Mouse (Mus musculus): Measurements from ENCODE around the gene Wdr44. TPM values are rescaled to one million over a fixed set of nuclear protein-coding genes. Genes with fewer than 3 reads are reported as not detected.

Wdr44 gene
- polyA plus RNA-seq, 1 experiment from 2014 or later: 11.3 TPM

- no peaks in the 10 kb centered on the region for H3K4me1 ChIP-seq (ENCODE audit: control insufficient read depth, insufficient read depth, low read length)
- WGBS: 29% methylated on average over 27 of the region's 28 CpGs
- ATAC-seq (no peak; the same call in 1 of the 2 replicates), DNase-seq (ENCODE audit: low spot score) (no peak)
- H3K4me2 ChIP-seq (ENCODE audit: low read length): peak overlapping the region; percentile 52
- H3K27me3 ChIP-seq (replicated peaks; ENCODE audit: control insufficient read depth, insufficient read depth, low read length): no peaks in the 10 kb centered on the region
- H3K9me3 ChIP-seq (replicated peaks; ENCODE audit: control insufficient read depth, low read length): no peaks in the 10 kb centered on the region
- no peaks in the 10 kb centered on the region for H3K36me3 ChIP-seq (ENCODE audit: control insufficient read depth, insufficient read depth, low read length)
- peak overlapping the region; percentile 77; the same call in 1 of the 2 replicates for H3K27ac ChIP-seq (ENCODE audit: low read depth, low read length)
- peak overlapping the region; percentile 71 for H3K9ac ChIP-seq (ENCODE audit: low read length)
- H3K4me3 ChIP-seq (ENCODE audit: low read depth, low read length): peak overlapping the region; percentile 51
Observed at GRCm38 (mm10) chrX:23693443-23694400, 871 bp downstream of the Wdr44 start.

GRCm38 (mm10) chrX:23694588-23694987 lies 1.7 kb downstream of the Wdr44 start:
- Histone ChIP-seq H3K4me2 (ENCODE audit: low read length) (no peak overlapping the region; the same call in 1 of the 2 replicates), H3K9me3 (replicated peaks; ENCODE audit: control insufficient read depth, low read length) (no peaks in the 10 kb centered on the region), H3K9ac (ENCODE audit: low read length) (no peak overlapping the region), H3K4me1 (ENCODE audit: control insufficient read depth, insufficient read depth, low read length) (no peaks in the 10 kb centered on the region), H3K27ac (ENCODE audit: low read depth, low read length) (no peak overlapping the region), H3K4me3 (ENCODE audit: low read depth, low read length) (peak overlapping the region; percentile 51; the same call in 1 of the 2 replicates), H3K36me3 (ENCODE audit: control insufficient read depth, insufficient read depth, low read length) (no peaks in the 10 kb centered on the region), H3K27me3 (replicated peaks; ENCODE audit: control insufficient read depth, insufficient read depth, low read length) (no peaks in the 10 kb centered on the region)
- DNase-seq (ENCODE audit: low spot score) (no peak), ATAC-seq (no peak)
- WGBS: 79% methylated on average over 3 of the region's 3 CpGs

- no peak for ATAC-seq
Observed at GRCm38 (mm10) chrX:23695109-23695508, 2.3 kb downstream of the Wdr44 start.

GRCm38 (mm10) chrX:23697346-23697745 lies 4.5 kb downstream of the Wdr44 start:
- Histone ChIP-seq H3K36me3 (ENCODE audit: control insufficient read depth, insufficient read depth, low read length) (no peaks in the 10 kb centered on the region), H3K9me3 (replicated peaks; ENCODE audit: control insufficient read depth, low read length) (no peaks in the 10 kb centered on the region), H3K4me3 (ENCODE audit: low read depth, low read length) (no peak overlapping the region), H3K27ac (ENCODE audit: low read depth, low read length) (no peak overlapping the region), H3K4me2 (ENCODE audit: low read length) (no peak overlapping the region), H3K4me1 (ENCODE audit: control insufficient read depth, insufficient read depth, low read length) (no peaks in the 10 kb centered on the region), H3K27me3 (replicated peaks; ENCODE audit: control insufficient read depth, insufficient read depth, low read length) (no peaks in the 10 kb centered on the region), H3K9ac (ENCODE audit: low read length) (no peak overlapping the region)
- 83% methylated on average over 2 of the region's 2 CpGs for WGBS
- ATAC-seq (no peak), DNase-seq (ENCODE audit: low spot score) (no peak)

More at GRCm38 (mm10) chrX:23695109-23695508, 2.3 kb downstream of the Wdr44 start:
- Histone ChIP-seq H3K9ac (ENCODE audit: low read length) (no peak overlapping the region), H3K4me3 (ENCODE audit: low read depth, low read length) (no peak overlapping the region), H3K27ac (ENCODE audit: low read depth, low read length) (no peak overlapping the region), H3K4me2 (ENCODE audit: low read length) (no peak overlapping the region), H3K36me3 (ENCODE audit: control insufficient read depth, insufficient read depth, low read length) (no peaks in the 10 kb centered on the region), H3K4me1 (ENCODE audit: control insufficient read depth, insufficient read depth, low read length) (no peaks in the 10 kb centered on the region), H3K27me3 (replicated peaks; ENCODE audit: control insufficient read depth, insufficient read depth, low read length) (no peaks in the 10 kb centered on the region), H3K9me3 (replicated peaks; ENCODE audit: control insufficient read depth, low read length) (no peaks in the 10 kb centered on the region)
- DNase-seq (ENCODE audit: low spot score): no peak

- no peaks in the 10 kb centered on the region for H3K4me1 ChIP-seq (ENCODE audit: control insufficient read depth, insufficient read depth, low read length)
- 100% methylated on average over 1 of the region's 1 CpGs for WGBS
- ATAC-seq: no peak
- H3K4me3 ChIP-seq (ENCODE audit: low read depth, low read length): no peak overlapping the region
- no peak for DNase-seq (ENCODE audit: low spot score)
- H3K36me3 ChIP-seq (ENCODE audit: control insufficient read depth, insufficient read depth, low read length): no peaks in the 10 kb centered on the region
- H3K4me2 ChIP-seq (ENCODE audit: low read length): no peak overlapping the region
- no peak overlapping the region for H3K27ac ChIP-seq (ENCODE audit: low read depth, low read length)
- H3K27me3 ChIP-seq (replicated peaks; ENCODE audit: control insufficient read depth, insufficient read depth, low read length): no peaks in the 10 kb centered on the region
- no peak overlapping the region for H3K9ac ChIP-seq (ENCODE audit: low read length)
- no peaks in the 10 kb centered on the region for H3K9me3 ChIP-seq (replicated peaks; ENCODE audit: control insufficient read depth, low read length)
Observed at GRCm38 (mm10) chrX:23699023-23699422, 6.2 kb downstream of the Wdr44 start.

- 63% methylated on average over 1 of the region's 1 CpGs for WGBS
- Histone ChIP-seq H3K9ac (ENCODE audit: low read length) (no peak overlapping the region), H3K36me3 (ENCODE audit: control insufficient read depth, insufficient read depth, low read length) (no peaks in the 10 kb centered on the region), H3K9me3 (replicated peaks; ENCODE audit: control insufficient read depth, low read length) (no peaks in the 10 kb centered on the region), H3K4me1 (ENCODE audit: control insufficient read depth, insufficient read depth, low read length) (no peaks in the 10 kb centered on the region), H3K27me3 (replicated peaks; ENCODE audit: control insufficient read depth, insufficient read depth, low read length) (no peaks in the 10 kb centered on the region), H3K4me3 (ENCODE audit: low read depth, low read length) (no peak overlapping the region), H3K4me2 (ENCODE audit: low read length) (no peak overlapping the region), H3K27ac (ENCODE audit: low read depth, low read length) (no peak overlapping the region)
- ATAC-seq: no peak
- DNase-seq (ENCODE audit: low spot score): no peak
Observed at GRCm38 (mm10) chrX:23717247-23717646, 24.4 kb downstream of the Wdr44 start.

- no peaks in the 10 kb centered on the region for H3K9me3 ChIP-seq (replicated peaks; ENCODE audit: control insufficient read depth, low read length)
- no peak for DNase-seq (ENCODE audit: low spot score)
- H3K36me3 ChIP-seq (ENCODE audit: control insufficient read depth, insufficient read depth, low read length): no peaks in the 10 kb centered on the region
- H3K9ac ChIP-seq (ENCODE audit: low read length): no peak overlapping the region
- 65% methylated on average over 1 of the region's 1 CpGs for WGBS
- H3K27ac ChIP-seq (ENCODE audit: low read depth, low read length): no peak overlapping the region
- no peak for ATAC-seq
- H3K4me2 ChIP-seq (ENCODE audit: low read length): no peak overlapping the region
- no peaks in the 10 kb centered on the region for H3K4me1 ChIP-seq (ENCODE audit: control insufficient read depth, insufficient read depth, low read length)
- H3K4me3 ChIP-seq (ENCODE audit: low read depth, low read length): no peak overlapping the region
- no peaks in the 10 kb centered on the region for H3K27me3 ChIP-seq (replicated peaks; ENCODE audit: control insufficient read depth, insufficient read depth, low read length)
Observed at GRCm38 (mm10) chrX:23727463-23727862, 34.6 kb downstream of the Wdr44 start.

- Histone ChIP-seq H3K9me3 (replicated peaks; ENCODE audit: control insufficient read depth, low read length) (no peaks in the 10 kb centered on the region), H3K27ac (ENCODE audit: low read depth, low read length) (no peak overlapping the region), H3K9ac (ENCODE audit: low read length) (no peak overlapping the region), H3K4me1 (ENCODE audit: control insufficient read depth, insufficient read depth, low read length) (no peaks in the 10 kb centered on the region), H3K27me3 (replicated peaks; ENCODE audit: control insufficient read depth, insufficient read depth, low read length) (no peaks in the 10 kb centered on the region), H3K4me3 (ENCODE audit: low read depth, low read length) (no peak overlapping the region), H3K36me3 (ENCODE audit: control insufficient read depth, insufficient read depth, low read length) (no peaks in the 10 kb centered on the region), H3K4me2 (ENCODE audit: low read length) (no peak overlapping the region)
- ATAC-seq: no peak
- 71% methylated on average over 1 of the region's 1 CpGs for WGBS
- DNase-seq (ENCODE audit: low spot score): no peak
Observed at GRCm38 (mm10) chrX:23754671-23755070, 61.8 kb downstream of the Wdr44 start.

- WGBS: 71% methylated on average over 1 of the region's 1 CpGs
- no peak overlapping the region for H3K4me3 ChIP-seq (ENCODE audit: low read depth, low read length)
- H3K9ac ChIP-seq (ENCODE audit: low read length): no peak overlapping the region
- no peak overlapping the region for H3K4me2 ChIP-seq (ENCODE audit: low read length)
- H3K27me3 ChIP-seq (replicated peaks; ENCODE audit: control insufficient read depth, insufficient read depth, low read length): no peaks in the 10 kb centered on the region
- DNase-seq (ENCODE audit: low spot score) (no peak), ATAC-seq (no peak)
- H3K9me3 ChIP-seq (replicated peaks; ENCODE audit: control insufficient read depth, low read length): no peaks in the 10 kb centered on the region
- no peaks in the 10 kb centered on the region for H3K36me3 ChIP-seq (ENCODE audit: control insufficient read depth, insufficient read depth, low read length)
- no peaks in the 10 kb centered on the region for H3K4me1 ChIP-seq (ENCODE audit: control insufficient read depth, insufficient read depth, low read length)
- H3K27ac ChIP-seq (ENCODE audit: low read depth, low read length): no peak overlapping the region
Observed at GRCm38 (mm10) chrX:23767849-23768248, 75.0 kb downstream of the Wdr44 start.
